Mouse (Mus musculus): Measurements from ENCODE around the gene Kcp. TPM values are rescaled to one million over a fixed set of nuclear protein-coding genes. Genes with fewer than 3 reads are reported as not detected.

Kcp gene
- total RNA-seq, 2 experiments from 2014 or later, result 0.54 to 1.9 TPM

DNA sequence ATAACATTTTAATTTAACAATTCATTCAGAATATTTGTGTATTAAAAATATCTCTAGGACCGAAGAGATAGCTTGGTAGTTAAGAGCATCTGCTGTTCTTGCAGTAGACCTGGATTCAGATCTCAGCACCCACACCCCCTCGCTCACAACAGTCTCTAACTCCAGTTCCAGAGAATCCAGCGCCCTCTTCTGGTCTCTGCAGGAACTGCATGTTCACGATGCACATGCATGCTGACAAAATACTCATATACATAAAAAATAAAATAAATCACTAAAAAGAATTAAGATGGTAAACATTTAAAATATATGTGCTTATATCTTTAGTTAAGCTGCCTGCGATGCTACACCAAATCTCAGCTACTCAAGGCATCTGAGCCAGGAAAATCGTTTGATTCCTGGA is 17.5 kb upstream of the Kcp start:
- intact Hi-C loops (cut with DNase I), result loop anchor here (10.0 kb wide), 1 partner anchor 120 kb away; no protein-coding TSS in a partner anchor
- DNase-seq (ENCODE audit: low spot score in 2 of 2), result no peak

DNA sequence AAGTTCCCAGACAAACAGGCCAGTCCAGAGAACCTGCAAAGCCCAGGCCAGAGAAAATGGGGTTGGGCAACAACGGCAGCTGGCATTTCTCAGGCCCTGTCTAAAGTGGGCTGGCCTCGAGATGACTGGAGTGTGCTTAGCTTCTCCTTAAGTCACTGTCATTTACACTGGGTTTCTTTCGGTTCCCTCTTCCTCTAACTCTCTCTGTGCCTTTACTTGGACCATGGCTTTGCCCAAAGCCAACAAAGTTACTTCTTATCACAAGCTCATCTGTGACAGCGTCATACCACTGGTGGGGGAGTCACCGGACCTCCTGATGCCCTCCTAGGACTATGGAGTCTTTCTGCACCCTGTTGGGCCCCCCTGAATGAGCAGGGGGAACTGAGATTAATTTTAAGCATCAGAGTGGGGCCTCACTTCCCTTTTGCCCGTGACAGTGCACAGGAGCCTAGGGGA is 16.3 kb upstream of the Kcp start:
- no peak for DNase-seq (ENCODE audit: low spot score in 2 of 2)
- intact Hi-C loops (cut with DNase I), result loop anchor here (10.0 kb wide), 1 partner anchor 121 kb away; no protein-coding TSS in a partner anchor

- no peak for DNase-seq (ENCODE audit: low spot score in 2 of 2)
- intact Hi-C loops (cut with DNase I), result loop anchor here (10.0 kb wide), 1 partner anchor 121 kb away; no protein-coding TSS in a partner anchor
Measured at GRCm38 (mm10) chr6:29523301-29524033, 15.7 kb upstream of the Kcp start.

DNA sequence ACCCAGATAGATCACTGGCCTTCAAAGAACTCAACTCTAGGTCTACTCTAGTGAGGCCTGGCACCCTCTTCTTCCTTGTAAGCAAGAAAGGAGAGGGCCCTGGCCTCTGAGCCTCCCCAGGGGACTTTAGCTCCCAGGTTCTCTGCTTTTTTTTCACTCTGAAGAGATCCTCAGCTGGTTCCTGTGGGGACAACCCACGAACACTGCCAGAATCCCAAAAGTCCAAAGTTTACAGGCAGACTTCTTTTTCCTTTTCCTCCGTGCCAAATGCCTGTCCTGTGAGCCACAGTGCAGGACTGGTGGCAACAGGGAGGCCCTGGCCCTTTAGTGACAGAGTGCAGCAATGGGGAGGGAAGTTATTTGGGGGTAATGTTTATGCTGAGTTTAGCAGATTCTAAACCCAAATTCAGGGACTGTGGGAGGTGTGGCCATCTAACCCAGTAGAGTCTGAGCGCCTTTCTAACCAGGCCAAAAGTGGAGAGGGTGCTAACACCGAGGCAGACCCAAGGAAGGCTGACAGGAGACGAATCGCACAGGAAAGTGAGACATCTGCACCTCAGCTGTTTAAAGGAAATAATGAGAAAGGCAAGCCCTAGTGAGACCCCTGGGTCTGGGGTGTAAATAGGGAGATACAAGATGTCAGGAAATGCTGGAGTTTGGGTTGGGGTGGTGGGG is 15.0 kb upstream of the Kcp start:
- intact Hi-C loops (cut with DNase I), result loop anchor here (10.0 kb wide), 1 partner anchor 122 kb away; no protein-coding TSS in a partner anchor
- DNase-seq (ENCODE audit: low spot score in 2 of 2), result no peak

GRCm38 (mm10) chr6:29517139-29517538 is 9.4 kb upstream of the Kcp start:
- intact Hi-C loops (cut with DNase I), result no loop called here
- DNase-seq (ENCODE audit: low spot score in 2 of 2), result peak; percentile 56 to 59

GRCm38 (mm10) chr6:29513284-29513683 is 5.5 kb upstream of the Kcp start:
- intact Hi-C loops (cut with DNase I), result no loop called here
- DNase-seq (ENCODE audit: low spot score in 2 of 2), result no peak

DNA sequence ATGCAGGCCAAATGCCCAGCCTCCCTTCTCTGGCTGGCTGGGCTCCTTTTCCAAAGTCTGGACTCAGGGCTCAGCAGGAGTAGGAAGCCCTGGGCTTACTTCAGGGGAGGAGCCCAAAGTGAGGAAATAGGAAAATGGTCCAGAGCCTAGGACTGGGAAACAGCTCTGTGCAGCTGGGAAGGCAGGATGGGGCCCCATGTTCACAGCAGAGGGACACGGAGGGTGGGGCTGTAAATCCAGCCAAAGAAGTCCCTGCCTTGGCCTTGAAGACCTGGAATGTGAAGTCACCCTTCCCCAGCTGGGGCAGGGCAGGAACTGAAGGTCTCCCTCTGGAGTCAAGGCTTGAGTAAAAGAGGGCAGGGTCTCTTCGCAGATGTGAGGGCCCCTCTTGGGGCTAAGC is 1.3 kb upstream of the Kcp start:
- intact Hi-C loops (cut with DNase I), result no loop called here
- no peak for DNase-seq (ENCODE audit: low spot score in 2 of 2)

GRCm38 (mm10) chr6:29506834-29507233 is 918 bp downstream of the Kcp start:
- DNase-seq (ENCODE audit: low spot score in 2 of 2), result no peak
- intact Hi-C loops (cut with DNase I), result no loop called here

GRCm38 (mm10) chr6:29505493-29505892 is 2.3 kb downstream of the Kcp start:
- no peak for DNase-seq (ENCODE audit: low spot score in 2 of 2)
- intact Hi-C loops (cut with DNase I), result no loop called here

GRCm38 (mm10) chr6:29501599-29501998 is 6.2 kb downstream of the Kcp start:
- intact Hi-C loops (cut with DNase I), result no loop called here

GRCm38 (mm10) chr6:29500810-29501209 is 6.9 kb downstream of the Kcp start:
- no peak for DNase-seq (ENCODE audit: low spot score in 2 of 2)
- intact Hi-C loops (cut with DNase I), result no loop called here

More at GRCm38 (mm10) chr6:29501599-29501998, 6.2 kb downstream of the Kcp start:
- DNase-seq (ENCODE audit: low spot score in 2 of 2), result no peak

- no peak for DNase-seq (ENCODE audit: low spot score in 2 of 2)
- intact Hi-C loops (cut with DNase I), result no loop called here
Measured at GRCm38 (mm10) chr6:29500177-29500576, 7.6 kb downstream of the Kcp start.

DNA sequence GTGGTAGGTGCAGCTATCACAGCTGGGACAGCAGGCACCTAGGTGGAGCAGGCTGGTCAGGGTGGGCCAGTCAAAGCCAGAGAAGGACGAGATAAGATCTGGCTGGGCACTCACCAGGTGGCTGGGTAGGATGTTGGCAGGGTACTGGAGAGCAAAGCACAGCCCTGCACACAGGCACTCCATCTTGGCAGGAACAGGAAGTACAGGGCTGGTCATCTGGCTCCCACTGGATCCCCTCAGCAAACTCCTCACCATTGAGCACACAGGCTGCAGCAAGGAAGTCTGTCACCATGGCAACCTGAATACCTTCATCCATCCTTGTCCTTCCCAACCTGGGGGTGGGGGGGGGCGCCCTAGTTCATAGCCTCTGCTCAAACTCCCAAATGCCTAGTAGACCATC is 10.0 kb downstream of the Kcp start:
- no peak for DNase-seq (ENCODE audit: low spot score in 2 of 2)
- intact Hi-C loops (cut with DNase I), result no loop called here

GRCm38 (mm10) chr6:29496270-29496669 is 11.5 kb downstream of the Kcp start:
- no peak for DNase-seq (ENCODE audit: low spot score in 2 of 2)
- intact Hi-C loops (cut with DNase I), result no loop called here

DNA sequence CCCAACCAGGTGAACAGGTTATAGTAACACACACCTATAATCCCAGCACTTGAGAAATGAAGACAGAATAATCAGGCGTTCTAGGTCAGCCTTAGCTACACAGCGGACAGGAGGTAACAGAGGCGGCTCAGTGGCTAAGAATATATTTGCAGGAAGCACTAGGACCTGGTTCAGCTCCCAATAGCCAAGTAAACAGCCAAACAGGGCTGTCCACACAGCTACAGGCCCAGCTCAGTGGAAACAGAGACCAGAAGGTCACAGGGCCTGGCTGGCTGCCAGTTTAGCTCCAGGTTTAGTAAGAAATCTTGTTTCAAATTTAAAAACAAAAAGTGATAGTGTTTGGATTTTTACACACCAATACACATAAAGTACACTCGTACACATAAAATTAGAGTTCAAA is 13.7 kb downstream of the Kcp start:
- intact Hi-C loops (cut with DNase I), result no loop called here
- DNase-seq (ENCODE audit: low spot score in 2 of 2), result no peak

GRCm38 (mm10) chr6:29485951-29486350 is 21.8 kb downstream of the Kcp start:
- intact Hi-C loops (cut with DNase I), result loop anchor here (5.0 kb wide), 1 partner anchor 124 kb away; no protein-coding TSS in a partner anchor

DNA sequence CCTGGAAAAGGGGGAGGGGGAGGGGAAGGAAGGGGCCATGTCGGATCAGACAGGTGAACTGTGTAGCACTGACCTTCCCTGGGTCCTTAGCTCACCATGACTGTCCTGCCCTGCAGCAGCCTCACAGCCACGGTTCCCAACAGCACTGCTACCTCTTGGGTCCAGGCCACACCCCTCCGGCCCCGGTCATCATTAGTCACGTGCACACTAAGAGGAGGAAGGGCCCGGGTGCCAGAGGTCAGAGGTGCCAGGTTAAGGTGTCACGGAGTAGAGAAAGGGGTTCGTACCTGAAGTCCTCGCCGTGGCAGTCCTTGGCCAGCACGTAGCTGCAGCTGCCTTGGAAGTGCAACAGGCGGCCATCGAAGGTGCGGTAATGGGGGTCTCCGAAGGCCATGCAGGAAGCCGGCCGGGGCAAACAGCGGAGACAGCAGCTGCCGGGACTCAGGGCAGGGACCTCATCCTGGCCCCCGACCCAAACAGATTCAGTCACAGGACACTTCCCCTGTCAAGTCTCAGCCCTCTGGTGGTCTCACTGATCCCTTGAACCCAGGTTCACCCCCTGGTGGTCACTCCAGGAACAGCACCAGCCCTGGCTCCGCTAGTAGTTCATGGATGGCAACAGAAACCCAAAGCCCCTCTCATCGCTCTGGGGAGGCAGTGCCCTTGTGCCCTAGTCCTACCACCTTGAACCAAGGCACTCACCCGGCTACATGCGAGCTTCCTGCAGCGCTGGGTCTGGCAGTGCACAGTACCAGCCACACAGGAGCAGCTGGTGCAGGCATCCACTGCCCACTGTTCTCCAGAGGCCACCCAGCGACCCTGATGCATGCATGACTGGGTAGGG is 22.8 kb downstream of the Kcp start:
- peak in 1 of 2 experiments; percentile 23 for DNase-seq (ENCODE audit: low spot score in 2 of 2)
- intact Hi-C loops (cut with DNase I), result loop anchor here (5.0 kb wide), 1 partner anchor 123 kb away; no protein-coding TSS in a partner anchor

More at GRCm38 (mm10) chr6:29485951-29486350, 21.8 kb downstream of the Kcp start:
- DNase-seq (ENCODE audit: low spot score in 2 of 2), result no peak

- intact Hi-C loops (cut with DNase I), result no loop called here
- DNase-seq (ENCODE audit: low spot score in 2 of 2), result no peak
Measured at GRCm38 (mm10) chr6:29482691-29483090, 25.1 kb downstream of the Kcp start.

- intact Hi-C loops (cut with DNase I), result no loop called here
- DNase-seq (ENCODE audit: low spot score in 2 of 2), result no peak
Measured at GRCm38 (mm10) chr6:29474736-29475135, 33.0 kb downstream of the Kcp start.
